Mouse (Mus musculus) lung, postnatal 36 days (tissue): ENCODE results near the gene Tspan3.

ENCODE experiments used
- DNase-seq: peaks from one replicate; pipeline ENCODE4 v3.0.0; 2022; ENCODE audit warnings: mixed read lengths

Gene Tspan3

DNA sequence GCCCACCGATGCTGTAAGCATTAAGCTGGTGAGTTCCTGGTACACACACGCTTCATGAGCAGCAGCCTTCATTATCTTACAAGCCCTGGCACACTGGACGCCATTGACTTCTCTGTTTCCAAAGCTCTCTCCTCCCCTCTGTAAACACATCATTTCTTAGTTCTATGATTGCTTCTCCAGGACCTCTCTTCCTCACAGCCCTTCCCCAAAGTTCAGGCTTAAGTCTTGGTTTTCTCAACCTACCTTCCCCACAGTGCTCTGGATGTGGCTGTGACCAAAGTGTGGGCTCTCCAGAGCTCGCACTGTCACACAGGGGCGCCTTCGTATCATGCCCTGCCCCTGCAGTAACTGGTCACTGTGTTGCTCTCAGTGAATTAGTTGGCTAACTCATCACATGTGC lies at the start of gene Tspan3:
Gene Tspan3 (minus strand): TSS at position 101 of the 400 bp plus-strand sequence.
- no peak for DNase-seq

- DNase-seq: peak; percentile 72
These were observed 48.4 kb upstream of the Tspan3 start for GRCm38 (mm10) chr9:56213451-56214291.

- DNase-seq: no peak
These were observed 43.5 kb upstream of the Tspan3 start for GRCm38 (mm10) chr9:56208817-56209216.

GRCm38 (mm10) chr9:56207516-56207915 lies 42.2 kb upstream of the Tspan3 start:
- DNase-seq: no peak

DNA sequence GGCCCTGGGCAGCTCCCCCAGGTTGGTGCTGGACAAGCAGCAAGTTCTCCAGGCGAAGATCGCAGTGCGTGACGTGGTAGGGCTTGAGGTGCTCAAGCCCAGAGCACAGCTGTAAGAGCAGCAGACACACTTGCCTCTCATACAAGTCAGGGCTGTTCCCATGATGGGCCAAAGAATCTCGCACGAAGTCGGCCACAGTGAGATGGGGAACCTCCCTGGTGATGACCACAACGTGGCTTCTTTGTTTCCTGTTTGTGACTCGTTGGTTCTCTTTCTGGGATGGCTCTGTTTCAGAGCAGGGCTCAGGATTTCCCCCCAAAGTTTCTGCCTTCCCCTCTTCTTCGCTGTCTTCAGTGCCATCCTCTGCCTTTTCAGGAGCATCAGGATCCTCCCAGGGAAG lies 41.8 kb upstream of the Tspan3 start:
- no peak for DNase-seq

DNA sequence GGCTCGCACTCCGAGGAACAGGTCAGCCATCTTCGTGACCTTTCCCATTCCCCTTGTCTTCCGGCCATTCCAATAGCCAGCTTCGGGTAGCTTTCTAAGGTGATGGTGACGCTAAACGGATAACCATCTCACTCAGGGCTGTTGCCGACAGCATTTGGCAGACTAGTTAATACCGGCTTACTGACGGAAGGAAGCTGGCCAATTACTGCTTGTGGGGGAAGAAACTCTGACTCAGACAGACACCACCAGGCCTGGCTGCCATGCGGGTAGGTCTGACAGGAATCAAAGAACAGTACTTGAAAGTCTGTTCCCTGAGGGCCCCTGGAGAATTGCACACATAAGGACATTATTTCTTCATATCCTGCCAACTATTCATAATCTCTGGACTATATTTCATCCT lies 40.1 kb upstream of the Tspan3 start:
- no peak for DNase-seq

DNA sequence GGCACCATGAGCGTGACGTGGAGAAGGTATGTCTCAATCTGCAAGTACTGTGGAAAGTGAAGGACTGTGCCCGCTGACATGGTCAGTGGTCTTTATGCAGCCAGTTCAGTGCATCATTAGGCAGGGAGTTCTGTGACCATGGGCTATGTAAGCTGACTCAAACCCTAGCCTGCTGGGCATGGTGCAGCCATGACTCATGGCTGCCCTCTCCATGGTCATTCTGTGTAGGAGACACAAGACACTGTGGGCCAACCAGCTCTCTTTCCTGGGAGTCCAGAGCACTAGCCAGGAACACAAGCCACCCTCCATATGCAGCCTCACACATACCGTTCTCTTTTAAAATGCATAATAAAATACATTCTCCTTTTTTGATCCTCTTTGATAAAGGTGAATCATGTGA lies 39.0 kb upstream of the Tspan3 start:
- DNase-seq: no peak

DNA sequence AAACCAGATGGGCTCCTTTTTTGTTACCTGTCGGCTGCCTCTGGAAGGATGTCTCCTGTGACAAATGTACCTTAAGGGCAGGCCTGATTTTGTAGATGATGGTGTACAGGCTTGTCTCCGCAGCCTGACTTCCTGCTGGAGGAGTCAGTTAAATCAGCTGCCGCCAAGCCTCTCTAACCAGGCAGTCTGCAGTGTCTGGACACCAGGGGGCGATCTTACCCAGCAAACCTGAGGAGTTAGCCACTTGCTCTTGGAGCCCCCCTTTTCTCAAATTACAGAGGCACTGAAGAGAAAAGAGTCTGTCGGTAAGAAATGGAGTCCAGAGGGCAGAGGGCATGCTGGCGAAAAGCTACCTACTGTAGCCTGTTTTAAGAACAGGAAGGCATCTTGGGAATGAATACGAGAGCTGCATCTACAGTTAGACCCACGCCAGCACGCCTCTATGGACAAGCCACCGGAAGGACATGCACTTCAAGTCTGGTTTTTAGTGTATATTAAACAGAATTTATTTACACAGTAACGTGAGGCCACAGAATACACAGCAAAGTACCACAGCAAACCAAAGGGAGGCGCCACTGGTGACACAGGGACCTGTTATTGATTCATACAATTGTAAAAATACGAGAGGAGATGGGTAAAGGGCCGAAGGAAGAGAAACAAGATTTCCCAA lies 35.5 kb upstream of the Tspan3 start:
- DNase-seq: peak; percentile 86

DNA sequence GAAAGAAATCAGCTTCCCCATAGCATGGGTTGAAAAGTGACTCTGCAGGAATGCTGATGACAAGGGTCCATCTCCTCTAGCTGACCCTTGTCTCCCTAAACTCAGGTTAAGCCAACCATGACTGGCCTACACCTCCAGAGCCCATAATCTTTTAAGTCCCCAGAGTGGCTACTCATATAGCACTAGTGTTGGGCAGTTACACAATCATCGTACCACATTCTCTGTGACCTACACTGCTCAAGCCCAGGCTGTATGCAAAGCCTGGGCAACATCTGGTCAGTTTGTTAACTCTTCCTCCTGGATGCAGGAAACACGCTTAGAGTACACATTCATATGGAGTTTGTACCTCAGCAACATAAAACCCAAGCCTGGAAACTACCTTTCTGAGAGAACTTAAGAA lies 34.9 kb upstream of the Tspan3 start:
- no peak for DNase-seq

DNA sequence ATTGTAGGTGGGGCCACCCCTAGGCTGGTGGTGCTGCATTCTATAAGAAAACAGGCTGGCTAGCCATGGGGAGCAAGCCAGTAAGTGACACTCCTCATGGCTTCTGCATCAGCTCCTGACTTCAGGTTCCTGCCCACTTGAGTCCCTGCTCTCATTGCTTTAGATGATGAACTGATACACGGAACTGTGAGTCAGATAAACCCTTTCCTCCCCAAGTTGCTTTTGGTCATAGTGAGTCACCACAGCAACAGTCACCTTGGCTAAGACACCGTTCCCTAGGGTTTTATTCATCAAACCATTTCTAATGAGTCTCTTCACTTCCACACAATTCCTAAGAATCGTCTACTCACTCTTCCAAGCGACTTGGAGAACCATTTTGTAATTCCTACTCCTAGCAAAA lies 31.6 kb upstream of the Tspan3 start:
- no peak for DNase-seq

DNA sequence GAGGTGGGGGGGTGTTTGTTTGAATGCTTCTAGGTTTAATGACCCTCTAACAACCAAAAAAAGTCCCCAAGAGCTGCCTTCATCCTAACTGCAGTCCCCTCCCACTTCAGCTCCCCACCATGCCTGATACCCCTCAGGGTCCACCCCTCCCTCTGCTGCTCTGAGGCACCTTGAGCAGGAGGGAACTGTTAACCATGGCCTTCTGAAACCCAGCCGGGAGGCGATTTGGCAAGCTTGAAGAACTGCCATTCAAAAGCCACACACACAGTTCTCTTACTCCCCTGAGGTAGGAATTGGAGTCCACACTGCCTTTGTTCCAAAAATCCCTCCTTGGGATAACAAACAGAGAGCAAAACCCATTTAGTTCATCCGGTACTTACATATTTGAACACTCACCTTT lies 29.9 kb upstream of the Tspan3 start:
- no peak for DNase-seq

GRCm38 (mm10) chr9:56191498-56192455 lies 26.5 kb upstream of the Tspan3 start:
- no peak for DNase-seq

DNA sequence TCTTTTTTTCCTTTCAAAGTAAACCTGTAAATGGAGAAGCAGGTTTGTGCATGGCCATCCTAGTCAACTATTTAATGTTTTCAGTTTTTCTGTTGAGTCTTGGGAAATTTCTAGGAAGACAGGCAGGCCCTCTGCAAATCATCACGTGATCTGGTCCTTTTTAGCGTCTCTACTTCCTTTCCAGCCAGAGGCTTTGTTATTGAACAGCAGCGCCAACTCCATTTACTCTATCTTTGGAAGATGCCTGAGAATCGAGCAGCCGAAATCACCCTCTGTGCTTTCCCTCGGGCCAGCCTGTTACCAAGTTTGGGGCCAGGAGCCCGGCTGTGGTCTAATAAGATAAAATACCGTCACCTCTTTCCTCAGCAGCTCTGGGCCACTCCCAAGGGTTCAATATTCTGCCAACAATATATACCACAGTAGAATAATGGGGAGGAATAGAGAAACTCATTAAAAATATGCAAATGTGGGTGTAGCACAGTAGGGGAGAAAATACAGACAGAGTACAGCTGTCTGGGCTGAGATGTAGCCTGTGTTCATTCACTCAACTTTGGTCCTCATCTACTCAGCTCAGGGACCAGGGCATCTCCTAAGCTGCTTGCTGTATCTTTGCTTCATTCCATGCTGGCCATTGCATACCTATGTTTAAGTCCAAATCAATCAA lies 15.0 kb upstream of the Tspan3 start:
- DNase-seq: peak; percentile 7

DNA sequence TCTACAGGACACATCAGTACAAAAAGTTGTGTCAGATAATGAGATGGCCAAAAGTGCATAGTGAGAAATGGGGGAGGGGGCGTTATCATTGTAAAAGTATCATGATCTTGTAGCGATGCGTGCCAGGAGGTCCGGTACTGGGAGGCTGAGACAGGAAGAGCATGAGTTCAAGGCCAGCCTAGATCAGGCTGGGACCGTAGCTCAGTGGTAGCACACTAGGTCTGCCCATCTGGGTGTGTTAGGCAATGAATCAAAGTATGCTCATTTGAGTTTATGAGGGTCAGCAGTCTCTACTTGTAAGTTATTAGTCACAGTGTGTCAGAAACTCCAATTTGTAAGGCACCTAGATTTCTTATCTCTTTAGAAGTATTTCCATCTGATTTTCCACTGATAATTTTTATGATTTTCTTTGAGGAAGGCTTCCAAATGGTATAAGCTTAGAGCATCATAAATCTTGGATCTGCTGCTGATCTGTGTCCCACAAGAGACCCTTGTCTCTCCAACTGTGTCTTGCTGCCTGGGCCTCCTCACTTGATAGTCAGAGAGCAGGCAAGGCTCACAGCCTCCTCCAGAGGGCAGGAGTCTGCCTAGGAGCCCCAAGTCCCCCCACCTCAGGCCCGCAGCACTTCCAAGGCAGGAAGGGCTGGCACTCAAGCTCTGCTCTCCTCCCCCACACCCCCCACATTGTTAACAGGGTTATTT lies 14.3 kb upstream of the Tspan3 start:
- DNase-seq: peak; percentile 29

GRCm38 (mm10) chr9:56177354-56177753 lies 12.1 kb upstream of the Tspan3 start:
- DNase-seq: no peak

GRCm38 (mm10) chr9:56175316-56175715 lies 10.0 kb upstream of the Tspan3 start:
- DNase-seq: no peak

GRCm38 (mm10) chr9:56167690-56168089 lies 2.4 kb upstream of the Tspan3 start:
- no peak for DNase-seq

DNA sequence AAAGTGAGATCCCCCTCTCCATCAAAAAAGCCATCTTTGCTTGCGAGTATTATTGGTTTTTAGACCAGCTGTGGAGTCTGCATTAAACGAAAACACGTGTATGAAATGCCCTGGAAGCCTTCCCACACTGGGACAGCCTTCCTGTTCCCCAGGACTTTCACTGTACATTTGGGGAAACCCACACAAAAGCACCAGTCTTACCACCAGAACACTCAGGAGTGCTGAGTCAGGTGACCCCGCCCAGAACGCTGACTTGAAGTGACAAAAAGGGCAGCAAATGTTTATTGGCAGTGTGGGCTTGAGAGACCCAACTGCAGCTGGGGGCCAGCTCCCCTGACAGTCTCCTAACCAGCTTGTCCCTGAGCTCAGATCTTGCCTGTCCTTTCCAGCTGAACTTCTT lies 884 bp upstream of the Tspan3 start:
- DNase-seq: no peak

DNA sequence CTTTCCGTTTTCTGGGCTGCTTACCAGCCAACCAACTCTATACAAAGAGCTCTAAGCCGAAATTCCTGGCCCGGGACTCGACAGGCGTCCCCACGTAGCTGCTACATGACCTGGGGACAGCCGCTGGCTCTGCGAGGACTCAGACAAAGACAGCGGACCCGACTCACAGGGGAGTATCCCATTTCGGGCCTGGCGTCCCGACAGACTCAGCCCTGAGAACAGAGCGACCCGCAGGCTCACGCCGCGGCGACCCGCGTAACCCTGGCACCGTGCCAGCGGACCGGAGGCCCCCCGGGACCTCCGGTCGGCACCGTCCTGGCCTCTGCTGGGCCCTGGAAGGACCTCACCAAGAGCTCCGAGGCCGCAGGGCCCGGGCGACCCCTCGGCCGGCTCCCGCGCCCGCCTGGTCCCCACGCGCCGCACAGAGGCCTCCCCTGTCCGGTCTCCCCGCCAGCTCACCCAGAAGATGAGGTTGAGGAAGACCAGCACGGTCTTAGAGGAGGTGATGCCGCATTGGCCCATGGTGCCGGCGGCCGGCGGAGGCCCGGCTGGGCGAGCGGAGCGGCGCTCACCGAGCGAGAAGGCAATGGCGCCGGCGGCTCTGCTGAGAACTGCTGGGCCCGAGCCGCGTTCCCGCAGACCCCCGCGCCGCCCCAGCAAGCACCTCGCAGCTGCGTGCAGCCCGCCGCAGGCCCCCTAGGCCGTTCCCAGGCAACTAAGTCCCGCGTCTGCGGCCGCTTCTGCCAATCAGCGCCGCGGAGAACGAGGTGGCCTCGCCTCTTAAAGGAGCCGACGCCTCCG lies 4.7 kb downstream of the Tspan3 start:
- DNase-seq: peak; percentile 87

- no peak for DNase-seq
These were observed 5.8 kb downstream of the Tspan3 start for GRCm38 (mm10) chr9:56159456-56159855.

DNA sequence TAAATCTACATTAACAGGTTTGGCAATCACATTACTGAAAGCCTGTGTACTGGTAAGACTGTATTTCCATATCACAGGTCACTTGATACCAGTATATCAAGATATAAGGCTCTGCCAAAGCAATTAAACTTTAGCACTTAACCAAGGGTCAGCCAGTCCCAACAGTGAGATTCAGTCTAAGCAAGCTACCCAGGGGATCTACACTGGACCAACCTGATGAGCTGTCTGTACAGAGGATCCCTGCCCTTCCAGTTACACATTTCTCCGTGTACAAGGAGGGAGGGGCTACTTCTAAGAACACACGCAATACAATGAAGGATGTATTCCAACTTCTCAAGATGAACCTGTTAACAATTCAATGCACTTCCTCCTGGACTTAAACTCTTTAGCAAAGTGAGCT lies 7.2 kb downstream of the Tspan3 start:
- no peak for DNase-seq
